Mouse (Mus musculus): ENCODE results near the gene Grm3. TPM values are rescaled to one million over a fixed set of nuclear protein-coding genes. Genes with fewer than 3 reads are reported as not detected.

Grm3 gene
- polyA plus RNA-seq, 1 experiment from 2014 or later = 6.9 TPM

- Histone ChIP-seq H3K4me1 (no peaks in the 10 kb centered on the region), H3K36me3 (no peaks in the 10 kb centered on the region), H3K4me3 (no peak overlapping the region), H3K27ac (no peak overlapping the region), H3K27me3 (replicated peaks) (no peaks in the 10 kb centered on the region), H3K9me3 (no peaks in the 10 kb centered on the region), H3K9ac (no peak overlapping the region), H3K4me2 (replicated peaks) (no peak overlapping the region)
- WGBS = 89% methylated on average over 6 of the region's 6 CpGs
- ATAC-seq (ENCODE audit: low FRiP score, low read depth) = no peak
These were observed 276.0 kb downstream of the Grm3 start for GRCm38 (mm10) chr5:9448931-9449330.

DNA sequence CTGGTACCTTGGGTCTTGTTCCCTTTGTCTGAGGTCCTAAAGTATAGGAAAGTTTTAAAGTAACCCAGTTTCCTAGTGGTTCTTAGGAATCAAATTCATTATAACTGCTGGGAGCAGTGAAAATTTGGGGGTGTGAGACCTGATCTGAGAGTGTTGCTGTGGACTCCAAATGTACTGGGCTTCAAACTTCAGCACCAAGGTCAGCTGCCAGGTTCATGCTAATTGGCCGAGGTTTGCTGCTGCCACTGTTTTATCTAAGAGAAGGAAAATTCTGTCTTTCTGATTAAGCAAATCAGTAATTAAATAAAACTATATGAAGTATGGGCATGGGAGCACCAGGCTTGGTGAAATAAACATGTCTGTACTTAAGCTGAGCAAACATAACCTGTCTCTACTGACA is 278.8 kb downstream of the Grm3 start:
- no peak for ATAC-seq (ENCODE audit: low FRiP score, low read depth)

More for the DNA sequence above, 278.8 kb downstream of the Grm3 start:
- Histone ChIP-seq H3K27ac (no peak overlapping the region), H3K4me2 (replicated peaks) (no peak overlapping the region), H3K4me3 (no peak overlapping the region), H3K9ac (no peak overlapping the region), H3K4me1 (no peaks in the 10 kb centered on the region), H3K36me3 (no peaks in the 10 kb centered on the region), H3K9me3 (no peaks in the 10 kb centered on the region), H3K27me3 (replicated peaks) (no peaks in the 10 kb centered on the region)
- WGBS = 32% methylated on average over 1 of the region's 1 CpGs

All from neural tube, embryonic 12.5 days (tissue).